Mouse (Mus musculus) c-Kit-positive CD71-positive TER-119-positive erythroid progenitor cells, embryonic 14.5 days (primary cell): ENCODE data around the gene 2610002M06Rik.
A peak's percentile ranks its signal among the peaks of the same experiment; 100 is the strongest.

Experiments used
- DNase-seq: peaks from one replicate; pipeline ENCODE4 v3.0.0-alpha.2; 2013; ENCODE audit warnings: low spot score

2610002M06Rik gene

GRCm38 (mm10) chrX:107816218-107816554, at the start of gene 2610002M06Rik:
Gene 2610002M06Rik (minus strand): TSS chrX:107816334.
- peak; percentile 80 for DNase-seq

- DNase-seq: no peak
Measured at GRCm38 (mm10) chrX:107858165-107858564, 42.0 kb upstream of the 2610002M06Rik start.

- no peak for DNase-seq
Measured at GRCm38 (mm10) chrX:107816726-107817125, 592 bp upstream of the 2610002M06Rik start.

DNA sequence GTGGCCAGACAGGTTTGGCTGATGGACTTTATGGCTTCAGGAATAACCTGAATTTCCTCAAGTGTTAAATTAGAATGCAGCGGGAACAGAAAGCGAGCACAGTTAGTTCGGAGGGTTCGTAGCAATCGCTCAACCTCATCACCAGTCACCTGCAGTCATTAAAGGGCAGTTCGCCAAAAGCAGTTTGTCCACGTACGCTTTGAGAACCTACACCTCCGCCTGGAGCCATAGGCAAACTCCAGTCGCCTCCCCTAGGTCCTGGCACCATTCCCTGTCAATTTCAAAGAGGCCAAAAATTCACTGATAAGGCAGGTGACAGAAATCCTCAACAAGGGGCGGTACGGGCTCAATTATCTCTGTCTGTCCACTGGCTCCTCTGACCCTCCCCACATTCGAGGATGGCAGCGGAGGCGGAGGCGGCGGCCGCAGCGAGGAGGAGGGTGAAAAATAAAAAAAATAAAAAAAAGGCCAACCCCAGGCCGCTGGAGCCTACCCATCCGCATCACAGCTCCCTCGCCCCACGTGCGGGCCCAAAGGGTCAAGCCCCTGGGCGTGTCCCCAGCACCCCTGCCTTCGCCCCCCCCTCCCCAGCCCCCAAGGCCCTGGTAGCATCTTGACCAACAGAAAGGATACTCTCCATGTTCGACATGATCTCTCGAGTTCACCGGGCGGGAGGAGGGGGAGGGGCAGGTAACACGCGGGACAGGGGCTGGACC, 474 bp downstream of the 2610002M06Rik start:
- no peak for DNase-seq

DNA sequence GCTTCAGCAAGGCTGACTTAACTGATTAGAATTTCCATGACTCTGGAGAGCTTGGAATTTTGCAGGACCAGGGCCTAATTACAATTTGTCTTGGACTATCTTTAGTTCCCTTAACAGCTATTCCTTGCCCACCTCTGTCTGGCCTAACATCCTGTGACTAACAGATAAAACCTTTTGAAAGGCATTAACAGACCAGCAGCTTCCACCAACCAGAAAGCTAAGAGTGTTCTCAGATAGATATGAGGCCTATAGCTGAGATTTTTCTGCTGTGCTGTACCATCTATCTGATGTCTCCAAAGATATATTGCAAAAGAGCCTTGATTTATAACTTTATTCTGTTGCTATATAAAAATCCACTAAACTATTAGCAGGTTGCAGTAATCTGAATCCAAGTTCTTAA, 4.0 kb downstream of the 2610002M06Rik start:
- DNase-seq: no peak

- DNase-seq: peak; percentile 39
Measured at GRCm38 (mm10) chrX:107796919-107797318, 19.2 kb downstream of the 2610002M06Rik start.

DNA sequence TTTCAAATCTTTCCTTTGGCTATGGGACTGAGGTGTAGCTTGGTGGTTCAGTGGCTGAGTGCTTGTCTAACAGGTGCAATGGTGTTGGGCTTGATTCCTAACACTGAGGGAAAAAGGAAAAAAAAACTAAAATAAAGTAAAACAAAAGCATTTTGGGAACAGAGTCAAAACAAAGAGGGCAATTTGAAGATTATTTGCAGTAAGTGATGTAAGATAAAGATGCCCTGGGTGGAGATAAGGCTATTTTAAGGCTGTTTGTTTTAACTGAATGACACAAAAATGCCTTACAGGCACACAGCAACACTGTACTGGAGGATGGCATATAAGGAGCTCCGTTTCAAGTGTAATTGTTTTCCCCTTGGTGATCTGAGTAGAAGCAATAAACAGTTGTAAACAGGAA, 20.3 kb downstream of the 2610002M06Rik start:
- no peak for DNase-seq

- DNase-seq: no peak
Measured at GRCm38 (mm10) chrX:107792290-107792689, 23.8 kb downstream of the 2610002M06Rik start, which contains the start of gene Tent5d. Gene Tent5d (plus strand): TSS chrX:107792590.

DNA sequence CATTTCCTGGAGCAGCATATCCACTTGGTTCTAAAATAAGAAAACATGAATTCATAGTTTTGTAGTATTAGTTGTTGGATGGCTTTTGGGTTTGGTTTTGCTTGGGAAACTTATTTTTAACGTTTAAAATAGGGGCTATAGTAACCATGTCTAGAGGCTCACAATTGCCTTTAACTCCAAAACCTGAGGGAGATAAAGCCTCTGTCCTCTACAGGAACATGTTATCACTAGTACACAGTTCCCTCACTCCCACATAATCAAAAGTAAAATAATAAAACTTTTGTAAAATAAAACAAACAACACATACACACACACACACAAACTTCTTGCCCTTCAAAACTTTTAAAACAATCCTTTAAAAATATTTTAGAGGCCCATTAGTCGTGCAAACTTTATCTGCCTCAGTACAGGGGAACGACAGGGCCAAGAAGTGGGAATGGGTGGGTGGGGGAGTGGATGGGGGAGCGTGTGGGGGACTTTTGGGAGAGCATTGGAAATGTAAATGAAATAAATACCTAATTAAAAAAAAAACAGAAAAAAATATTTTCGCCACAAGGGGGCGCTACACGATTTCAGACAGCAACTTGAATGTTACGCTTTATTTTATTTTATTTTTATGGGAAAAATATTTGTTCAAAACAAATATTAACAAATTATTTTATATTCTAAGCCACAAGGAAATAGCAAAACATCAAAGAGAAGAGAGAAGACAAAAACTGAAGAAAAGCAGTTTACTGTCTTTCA, 25.2 kb downstream of the 2610002M06Rik start:
- peak; percentile 41 for DNase-seq

DNA sequence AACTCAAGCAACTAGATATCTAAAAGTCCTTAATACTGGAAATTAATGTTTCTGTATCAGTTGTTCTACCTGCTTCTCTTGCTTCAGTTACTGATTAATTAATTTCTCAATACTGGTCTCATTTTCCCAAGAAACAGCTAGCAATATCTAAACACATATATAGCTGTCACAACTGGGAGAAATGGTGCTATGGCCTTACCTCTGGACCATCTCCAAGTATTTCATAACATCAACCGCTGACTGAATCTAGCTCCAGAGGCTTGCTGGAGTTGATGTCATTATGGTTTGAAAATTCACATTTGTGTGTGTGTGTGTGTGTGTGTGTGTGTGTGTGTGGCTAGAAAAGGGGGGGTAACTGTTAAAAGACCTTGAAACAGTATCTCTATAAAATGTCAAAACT, 26.0 kb downstream of the 2610002M06Rik start:
- no peak for DNase-seq

GRCm38 (mm10) chrX:107767896-107768295, 48.2 kb downstream of the 2610002M06Rik start:
- no peak for DNase-seq
